In the genomic region with DNA sequence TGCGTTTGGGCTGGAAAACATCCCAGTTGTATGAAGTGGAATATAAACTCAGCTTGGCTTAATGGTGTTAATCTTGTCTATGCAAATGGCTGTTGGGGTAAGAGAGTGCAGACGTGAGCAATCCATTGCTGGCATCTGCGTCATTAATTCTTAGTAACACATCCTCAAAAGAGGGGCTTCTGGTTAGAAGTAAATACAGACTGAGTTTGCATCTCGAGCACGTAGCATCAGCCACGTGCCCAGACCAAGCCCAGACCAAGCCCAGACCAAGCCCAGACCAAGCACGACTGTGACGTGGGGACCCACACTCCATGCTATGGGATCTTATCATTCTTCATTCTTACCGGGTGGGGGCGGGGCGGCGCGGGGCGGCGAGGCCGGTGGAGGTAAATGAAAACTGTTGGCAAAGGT, we compare ENCODE assay signal across 10 mouse cellular contexts. TPM values are rescaled to one million over a fixed set of nuclear protein-coding genes. Genes with fewer than 3 reads are reported as not detected.
A peak's percentile ranks its signal among the peaks of the same experiment; 100 is the strongest.
DNase-seq lines count a peak whose midpoint lies in the region; ATAC-seq and TF ChIP-seq lines count a peak whose summit lies in the region.
"Had no signal": no experiment of that assay in that cellular context is flagged by ENCODE, and none has a peak within 500 bp of the region (broad histone marks: within the 10 kb centered on the region; RNA-seq: fewer than 3 reads in every experiment).

No protein-coding gene starts in this region.

- no peak for TF ChIP-seq EP300 in liver, postnatal 0 days (IDR thresholded peaks at IDR 0.05; ENCODE audit: low read depth)

- peak overlapping the region; percentile 37 for H3K4me2 ChIP-seq in liver, embryonic 11.5 days
- H3K4me2 ChIP-seq in liver, postnatal 0 days (ENCODE audit: low read depth, low read length), result no peak overlapping the region
- H3K4me2 ChIP-seq in forebrain, embryonic 13.5 days, result peak overlapping the region; percentile 45
- peak overlapping the region; percentile 26; the same call in 1 of the 2 replicates for H3K4me2 ChIP-seq in neural tube, embryonic 14.5 days (ENCODE audit: low read depth, low read length)
- H3K4me2 ChIP-seq: embryonic facial prominence, embryonic 15.5 days had no signal

- H3K9ac ChIP-seq in liver, embryonic 11.5 days (ENCODE audit: low read depth, low read length), result no peak overlapping the region
- no peak overlapping the region for H3K9ac ChIP-seq in liver, postnatal 0 days (replicated peaks)
- no peak overlapping the region for H3K9ac ChIP-seq in forebrain, embryonic 13.5 days
- no peak overlapping the region for H3K9ac ChIP-seq in neural tube, embryonic 14.5 days (replicated peaks; ENCODE audit: low read depth, low read length)
- H3K9ac ChIP-seq: embryonic facial prominence, embryonic 15.5 days had no signal

- no peak overlapping the region for H3K27ac ChIP-seq in liver, embryonic 11.5 days (ENCODE audit: low read depth, low read length)
- no peak overlapping the region for H3K27ac ChIP-seq in liver, postnatal 0 days (ENCODE audit: low read depth)
- no peak overlapping the region for H3K27ac ChIP-seq in forebrain, embryonic 13.5 days
- peak overlapping the region; percentile 66 for H3K27ac ChIP-seq in limb, embryonic 10.5 days
- 0 out of 2 replicates have a peak overlapping the region, but pooled peaks have one; percentile 4 for H3K27ac ChIP-seq in neural tube, embryonic 14.5 days (ENCODE audit: low read depth, low read length)
- H3K27ac ChIP-seq: embryonic facial prominence, embryonic 15.5 days had no signal

- H3K9me3 ChIP-seq in liver, embryonic 11.5 days (ENCODE audit: control insufficient read depth, low read length), result no peaks in the 10 kb centered on the region
- H3K9me3 ChIP-seq in liver, postnatal 0 days (ENCODE audit: low read length), result no peaks in the 10 kb centered on the region
- no peaks in the 10 kb centered on the region for H3K9me3 ChIP-seq in forebrain, embryonic 13.5 days (replicated peaks)
- H3K9me3 ChIP-seq in limb, embryonic 10.5 days (replicated peaks), result no peaks in the 10 kb centered on the region
- no peaks in the 10 kb centered on the region for H3K9me3 ChIP-seq in neural tube, embryonic 14.5 days (ENCODE audit: control insufficient read depth, low read length)
- H3K9me3 ChIP-seq: embryonic facial prominence, embryonic 15.5 days had no signal

- H3K27me3 ChIP-seq in liver, embryonic 11.5 days (replicated peaks; ENCODE audit: control insufficient read depth, insufficient read depth, low read length), result peaks cover 2% of the 10 kb centered on the region; the same call in 1 of the 2 replicates
- H3K27me3 ChIP-seq in liver, postnatal 0 days (ENCODE audit: insufficient read depth, low read length), result no peaks in the 10 kb centered on the region
- H3K27me3 ChIP-seq in forebrain, embryonic 13.5 days, result peaks cover 16% of the 10 kb centered on the region
- 0 out of 2 replicates have a peak, but pooled peaks cover 2% of the 10 kb centered on the region for H3K27me3 ChIP-seq in limb, embryonic 10.5 days (ENCODE audit: low read depth, poor library complexity, severe bottlenecking)
- H3K27me3 ChIP-seq in neural tube, embryonic 14.5 days (ENCODE audit: control insufficient read depth, insufficient read depth, low read length), result no peaks in the 10 kb centered on the region

- no peak for ATAC-seq in liver, embryonic 11.5 days (replicated peaks; ENCODE audit: low FRiP score)
- no peak for ATAC-seq in liver, postnatal 0 days
- peak; percentile 69; the same call in 1 of the 2 replicates for ATAC-seq in forebrain, embryonic 13.5 days
- ATAC-seq in neural tube, embryonic 14.5 days (ENCODE audit: low read depth), result peak; percentile 36; the same call in 1 of the 2 replicates
- no peak for ATAC-seq in granulocyte monocyte progenitor cell, adult 5-6 weeks (replicated peaks; ENCODE audit: poor library complexity, severe bottlenecking)

- peaks cover 11% of the 10 kb centered on the region for H3K4me1 ChIP-seq in liver, embryonic 11.5 days (replicated peaks; ENCODE audit: control insufficient read depth, insufficient read depth, low read length)
- H3K4me1 ChIP-seq in liver, postnatal 0 days (ENCODE audit: insufficient read depth), result peaks cover 10% of the 10 kb centered on the region
- peaks cover 21% of the 10 kb centered on the region for H3K4me1 ChIP-seq in forebrain, embryonic 13.5 days
- H3K4me1 ChIP-seq in limb, embryonic 10.5 days, result peaks cover 59% of the 10 kb centered on the region
- peaks cover 19% of the 10 kb centered on the region for H3K4me1 ChIP-seq in neural tube, embryonic 14.5 days (ENCODE audit: control insufficient read depth, insufficient read depth, low read length)

- no peak overlapping the region for H3K4me3 ChIP-seq in liver, embryonic 11.5 days (ENCODE audit: low read depth, low read length)
- H3K4me3 ChIP-seq in liver, postnatal 0 days (ENCODE audit: low read depth, low read length), result no peak overlapping the region
- H3K4me3 ChIP-seq in forebrain, embryonic 13.5 days, result peak overlapping the region; percentile 4; the same call in 1 of the 2 replicates
- H3K4me3 ChIP-seq in limb, embryonic 10.5 days, result peak overlapping the region; percentile 25
- no peak overlapping the region for H3K4me3 ChIP-seq in neural tube, embryonic 14.5 days (ENCODE audit: low read depth, low read length)
- H3K4me3 ChIP-seq: embryonic facial prominence, embryonic 15.5 days had no signal

- no peaks in the 10 kb centered on the region; the same call in 1 of the 2 replicates for H3K36me3 ChIP-seq in liver, embryonic 11.5 days (ENCODE audit: control insufficient read depth, insufficient read depth, low read length)
- H3K36me3 ChIP-seq in liver, postnatal 0 days (replicated peaks; ENCODE audit: insufficient read depth, low read length), result no peaks in the 10 kb centered on the region
- H3K36me3 ChIP-seq in forebrain, embryonic 13.5 days (ENCODE audit: poor library complexity, severe bottlenecking), result no peaks in the 10 kb centered on the region
- peaks cover 15% of the 10 kb centered on the region for H3K36me3 ChIP-seq in limb, embryonic 10.5 days
- no peaks in the 10 kb centered on the region for H3K36me3 ChIP-seq in neural tube, embryonic 14.5 days (ENCODE audit: control insufficient read depth, insufficient read depth, low read length)
- H3K36me3 ChIP-seq: embryonic facial prominence, embryonic 15.5 days had no signal

- 17% methylated on average over 16 of the region's 16 CpGs for WGBS in liver, embryonic 11.5 days
- 32% methylated on average over 16 of the region's 16 CpGs for WGBS in liver, postnatal 0 days (ENCODE audit: insufficient replicate concordance)
- WGBS in forebrain, embryonic 13.5 days, result 14% methylated on average over 16 of the region's 16 CpGs
- WGBS in limb, embryonic 10.5 days, result 24% methylated on average over 16 of the region's 16 CpGs
- 14% methylated on average over 16 of the region's 16 CpGs for WGBS in neural tube, embryonic 14.5 days

- no peak for DNase-seq in liver, embryonic 11.5 days (ENCODE audit: low spot score)
- DNase-seq in liver, postnatal 0 days, result no peak
- no peak for DNase-seq in limb, embryonic 10.5 days (ENCODE audit: low spot score)
- no peak for DNase-seq in cerebellum, adult 9-11 months
- no peak for DNase-seq in adrenal gland, postnatal 36 days
- DNase-seq: thymus, postnatal 36 days had no signal

- TF ChIP-seq CTCF in liver, postnatal 0 days (IDR thresholded peaks at IDR 0.05; ENCODE audit: low read depth), result no peak

RNA-seq across cellular contexts. Expression of gene Parvb, which starts 7.2 kb away (rescaled TPM):
- polyA plus RNA-seq in liver, embryonic 11.5 days (2014; fragmentation: Nextera tagmentation; extraction: Ambion mirVana), result 13.9 and 15.4 TPM in 2 replicates
- polyA plus RNA-seq in liver, postnatal 0 days (2015; fragmentation: Nextera tagmentation; extraction: Ambion mirVana), result 4.9 and 6.0 TPM in 2 replicates
- 2.1 and 2.6 TPM in 2 replicates for polyA plus RNA-seq in forebrain, embryonic 13.5 days (2015; fragmentation: Nextera tagmentation; extraction: Ambion mirVana)
- 9.0 and 11.0 TPM in 2 replicates for polyA plus RNA-seq in limb, embryonic 10.5 days (2016; fragmentation: Nextera tagmentation; extraction: Ambion mirVana)
- 3.3 and 5.7 TPM in 2 replicates for polyA plus RNA-seq in neural tube, embryonic 14.5 days (2014; fragmentation: Nextera tagmentation; extraction: Ambion mirVana)
- 3.9 and 4.3 TPM in 2 replicates for total RNA-seq in granulocyte monocyte progenitor cell, adult 5-6 weeks (2014; fragmentation: Nextera tagmentation)
- total RNA-seq in granulocyte monocyte progenitor cell, adult 5-6 weeks (2017), result 0.36 and 0.43 TPM in 2 replicates
- 10 to 100 TPM; 18.0 to 24.1 TPM for total RNA-seq in adrenal gland, postnatal 36 days (2021)

RNA-seq across cellular contexts. Expression of gene Samm50, which starts 47.0 kb away (rescaled TPM):
- 137 and 148 TPM in 2 replicates for polyA plus RNA-seq in liver, embryonic 11.5 days (2014; fragmentation: Nextera tagmentation; extraction: Ambion mirVana)
- 103 and 105 TPM in 2 replicates for polyA plus RNA-seq in liver, postnatal 0 days (2015; fragmentation: Nextera tagmentation; extraction: Ambion mirVana)
- polyA plus RNA-seq in forebrain, embryonic 13.5 days (2015; fragmentation: Nextera tagmentation; extraction: Ambion mirVana), result 84.4 and 91.5 TPM in 2 replicates
- polyA plus RNA-seq in limb, embryonic 10.5 days (2016; fragmentation: Nextera tagmentation; extraction: Ambion mirVana), result 117 and 118 TPM in 2 replicates
- polyA plus RNA-seq in neural tube, embryonic 14.5 days (2014; fragmentation: Nextera tagmentation; extraction: Ambion mirVana), result 55.2 and 63.2 TPM in 2 replicates
- total RNA-seq in granulocyte monocyte progenitor cell, adult 5-6 weeks (2014; fragmentation: Nextera tagmentation), result 51.4 and 66.9 TPM in 2 replicates
- total RNA-seq in granulocyte monocyte progenitor cell, adult 5-6 weeks (2017), result 41.9 and 47.7 TPM in 2 replicates
- 100 to 1,000 TPM; 150 to 151 TPM for total RNA-seq in adrenal gland, postnatal 36 days (2021)

Comparison
In these comparisons a context has a peak if more than half of its experiments do, and no peak if none do; other contexts are left out.
1. ATAC-seq: peak in forebrain, embryonic 13.5 days (single experiment) and neural tube, embryonic 14.5 days (single experiment); none in liver, embryonic 11.5 days (single experiment), liver, postnatal 0 days (single experiment) and granulocyte monocyte progenitor cell, adult 5-6 weeks (single experiment).
2. H3K27ac ChIP-seq: peak in limb, embryonic 10.5 days (single experiment) and neural tube, embryonic 14.5 days (single experiment); none in liver, embryonic 11.5 days (single experiment), liver, postnatal 0 days (single experiment) and forebrain, embryonic 13.5 days (single experiment).
3. H3K4me3 ChIP-seq: peak in forebrain, embryonic 13.5 days (single experiment) and limb, embryonic 10.5 days (single experiment); none in liver, embryonic 11.5 days (single experiment), liver, postnatal 0 days (single experiment) and neural tube, embryonic 14.5 days (single experiment).